Comparison of ENCODE assay signal across 20 mouse cellular contexts in genomic region chr2:24781253-24781652, GRCm38 (mm10). TPM values are rescaled to one million over a fixed set of nuclear protein-coding genes. Genes with fewer than 3 reads are reported as not detected.
DNase-seq lines count a peak whose midpoint lies in the region; ATAC-seq and TF ChIP-seq lines count a peak whose summit lies in the region.
"Had no signal": no experiment of that assay in that cellular context is flagged by ENCODE, and none has a peak within 500 bp of the region (broad histone marks: within the 10 kb centered on the region; RNA-seq: fewer than 3 reads in every experiment).

No protein-coding gene starts in this region.

- no peak for DNase-seq in forebrain, postnatal 0 days
- DNase-seq in forebrain, embryonic 14.5 days (ENCODE audit: low spot score) = no peak
- DNase-seq in liver, postnatal 0 days = no peak
- no peak for DNase-seq in liver, embryonic 11.5 days (ENCODE audit: low spot score)
- DNase-seq in ZHBTc4 (ENCODE audit: low read depth, low spot score) = peak; percentile 67
- DNase-seq in adrenal gland, postnatal 14 days = no peak
- DNase-seq: cerebellum, adult 9-10 months; layer of hippocampus, postnatal 36 days; thymus, adult 18-20 months had no signal

- H3K4me1 ChIP-seq in forebrain, postnatal 0 days (ENCODE audit: insufficient read depth) = no peaks in the 10 kb centered on the region
- no peaks in the 10 kb centered on the region for H3K4me1 ChIP-seq in forebrain, embryonic 14.5 days (ENCODE audit: control insufficient read depth, insufficient read depth, low read length)
- H3K4me1 ChIP-seq in liver, postnatal 0 days (ENCODE audit: insufficient read depth) = no peaks in the 10 kb centered on the region
- H3K4me1 ChIP-seq in liver, embryonic 11.5 days (replicated peaks; ENCODE audit: control insufficient read depth, insufficient read depth, low read length) = no peaks in the 10 kb centered on the region
- H3K4me1 ChIP-seq in E14TG2a.4 (replicated peaks; ENCODE audit: low read depth, low read length) = peaks cover 14% of the 10 kb centered on the region
- H3K4me1 ChIP-seq: embryonic facial prominence, embryonic 12.5 days; forebrain, embryonic 13.5 days; heart, embryonic 10.5 days; kidney, embryonic 15.5 days; limb, embryonic 15.5 days; lung, embryonic 15.5 days had no signal

- no peak for TF ChIP-seq EP300 in liver, postnatal 0 days (IDR thresholded peaks at IDR 0.05; ENCODE audit: low read depth)

- no peaks in the 10 kb centered on the region for H3K36me3 ChIP-seq in forebrain, postnatal 0 days (ENCODE audit: insufficient read depth)
- H3K36me3 ChIP-seq in forebrain, embryonic 14.5 days (ENCODE audit: control insufficient read depth, insufficient read depth, low read length) = no peaks in the 10 kb centered on the region
- no peaks in the 10 kb centered on the region for H3K36me3 ChIP-seq in liver, postnatal 0 days (replicated peaks; ENCODE audit: insufficient read depth, low read length)
- no peaks in the 10 kb centered on the region for H3K36me3 ChIP-seq in liver, embryonic 11.5 days (ENCODE audit: control insufficient read depth, insufficient read depth, low read length)
- H3K36me3 ChIP-seq in E14TG2a.4 (ENCODE audit: insufficient read depth, low read length) = no peaks in the 10 kb centered on the region
- H3K36me3 ChIP-seq: embryonic facial prominence, embryonic 12.5 days; heart, embryonic 10.5 days; kidney, embryonic 15.5 days; limb, embryonic 15.5 days; lung, embryonic 15.5 days; midbrain, embryonic 12.5 days had no signal

- peak; percentile 24 for TF ChIP-seq CTCF in forebrain, postnatal 0 days (IDR thresholded peaks at IDR 0.05; ENCODE audit: low read depth)
- peak; percentile 34; the same call in 1 of the 2 replicates for TF ChIP-seq CTCF in liver, postnatal 0 days (IDR thresholded peaks at IDR 0.05; ENCODE audit: low read depth)
- TF ChIP-seq CTCF in E14TG2a.4 (conservative IDR thresholded peaks at IDR 0.05; ENCODE audit: low read length) = peak; percentile 70

- H3K27me3 ChIP-seq in forebrain, postnatal 0 days (ENCODE audit: insufficient read depth, low read length) = no peaks in the 10 kb centered on the region
- no peaks in the 10 kb centered on the region for H3K27me3 ChIP-seq in forebrain, embryonic 14.5 days (replicated peaks; ENCODE audit: control insufficient read depth, insufficient read depth, low read length)
- H3K27me3 ChIP-seq in liver, postnatal 0 days (ENCODE audit: insufficient read depth, low read length) = no peaks in the 10 kb centered on the region
- no peaks in the 10 kb centered on the region for H3K27me3 ChIP-seq in liver, embryonic 11.5 days (replicated peaks; ENCODE audit: control insufficient read depth, insufficient read depth, low read length)
- H3K27me3 ChIP-seq in E14TG2a.4 (ENCODE audit: insufficient read depth, low read length) = no peaks in the 10 kb centered on the region; the same call in 1 of the 2 replicates
- H3K27me3 ChIP-seq: embryonic facial prominence, embryonic 12.5 days; forebrain, embryonic 13.5 days; kidney, embryonic 15.5 days; limb, embryonic 15.5 days; lung, embryonic 15.5 days; midbrain, embryonic 12.5 days had no signal

- H3K27ac ChIP-seq in forebrain, postnatal 0 days (ENCODE audit: low read depth, low read length) = no peak overlapping the region
- H3K27ac ChIP-seq in forebrain, embryonic 14.5 days (ENCODE audit: low read depth, low read length) = no peak overlapping the region
- H3K27ac ChIP-seq in liver, postnatal 0 days (ENCODE audit: low read depth) = no peak overlapping the region
- no peak overlapping the region for H3K27ac ChIP-seq in liver, embryonic 11.5 days (ENCODE audit: low read depth, low read length)
- H3K27ac ChIP-seq: embryonic facial prominence, embryonic 12.5 days; forebrain, embryonic 13.5 days; heart, embryonic 10.5 days; kidney, embryonic 15.5 days; limb, embryonic 15.5 days; lung, embryonic 15.5 days; midbrain, embryonic 12.5 days had no signal

- no peaks in the 10 kb centered on the region for H3K9me3 ChIP-seq in forebrain, postnatal 0 days (ENCODE audit: low read length)
- H3K9me3 ChIP-seq in forebrain, embryonic 14.5 days (replicated peaks; ENCODE audit: control insufficient read depth, low read length) = no peaks in the 10 kb centered on the region
- H3K9me3 ChIP-seq in liver, postnatal 0 days (ENCODE audit: low read length) = peaks cover 3% of the 10 kb centered on the region; the same call in 1 of the 2 replicates
- H3K9me3 ChIP-seq in liver, embryonic 11.5 days (ENCODE audit: control insufficient read depth, low read length) = no peaks in the 10 kb centered on the region
- H3K9me3 ChIP-seq in E14TG2a.4 (ENCODE audit: low read length) = peaks cover 12% of the 10 kb centered on the region
- H3K9me3 ChIP-seq: embryonic facial prominence, embryonic 12.5 days; forebrain, embryonic 13.5 days; heart, embryonic 10.5 days; kidney, embryonic 15.5 days; limb, embryonic 15.5 days; lung, embryonic 15.5 days; midbrain, embryonic 12.5 days had no signal

- no peak for ATAC-seq in forebrain, postnatal 0 days
- ATAC-seq in forebrain, embryonic 14.5 days = no peak
- ATAC-seq in liver, postnatal 0 days = no peak
- ATAC-seq in liver, embryonic 11.5 days (replicated peaks; ENCODE audit: low FRiP score) = no peak
- no peak for ATAC-seq in megakaryocyte progenitor cell, adult 5-6 weeks (replicated peaks; ENCODE audit: poor library complexity)
- ATAC-seq: forebrain, embryonic 13.5 days had no signal

- H3K4me3 ChIP-seq in forebrain, postnatal 0 days (ENCODE audit: low read depth, low read length) = no peak overlapping the region
- H3K4me3 ChIP-seq in forebrain, embryonic 14.5 days (ENCODE audit: low read depth, low read length) = no peak overlapping the region
- H3K4me3 ChIP-seq in liver, postnatal 0 days (ENCODE audit: low read depth, low read length) = no peak overlapping the region
- no peak overlapping the region for H3K4me3 ChIP-seq in liver, embryonic 11.5 days (ENCODE audit: low read depth, low read length)
- no peak overlapping the region for H3K4me3 ChIP-seq in E14TG2a.4 (replicated peaks; ENCODE audit: low read length)
- H3K4me3 ChIP-seq: embryonic facial prominence, embryonic 12.5 days; erythroblast, embryonic 14.5 days; forebrain, embryonic 13.5 days; heart, embryonic 10.5 days; kidney, embryonic 15.5 days; limb, embryonic 15.5 days; lung, embryonic 15.5 days; midbrain, embryonic 12.5 days had no signal

- no peak overlapping the region for H3K4me2 ChIP-seq in forebrain, postnatal 0 days (ENCODE audit: low read depth)
- H3K4me2 ChIP-seq in forebrain, embryonic 14.5 days (ENCODE audit: low read length) = no peak overlapping the region
- no peak overlapping the region for H3K4me2 ChIP-seq in liver, postnatal 0 days (ENCODE audit: low read depth, low read length)
- no peak overlapping the region for H3K4me2 ChIP-seq in liver, embryonic 11.5 days
- H3K4me2 ChIP-seq: embryonic facial prominence, embryonic 12.5 days; forebrain, embryonic 13.5 days; kidney, embryonic 15.5 days; limb, embryonic 15.5 days; lung, embryonic 15.5 days; midbrain, embryonic 12.5 days had no signal

- H3K9ac ChIP-seq in forebrain, postnatal 0 days = no peak overlapping the region
- H3K9ac ChIP-seq in forebrain, embryonic 14.5 days (ENCODE audit: low read length) = no peak overlapping the region
- H3K9ac ChIP-seq in liver, postnatal 0 days (replicated peaks) = no peak overlapping the region
- no peak overlapping the region for H3K9ac ChIP-seq in liver, embryonic 11.5 days (ENCODE audit: low read depth, low read length)
- H3K9ac ChIP-seq: embryonic facial prominence, embryonic 12.5 days; forebrain, embryonic 13.5 days; kidney, embryonic 15.5 days; limb, embryonic 15.5 days; lung, embryonic 15.5 days; midbrain, embryonic 12.5 days had no signal

- 45% methylated on average over 4 of the region's 4 CpGs for WGBS in forebrain, postnatal 0 days
- WGBS in forebrain, embryonic 14.5 days = 49% methylated on average over 4 of the region's 4 CpGs
- whole genome bisulfite sequencing in liver, postnatal 0 days (ENCODE audit: insufficient replicate concordance) = 49% methylated on average over 4 of the region's 4 CpGs
- WGBS in liver, embryonic 11.5 days = 47% methylated on average over 4 of the region's 4 CpGs

RNA-seq across cellular contexts. Expression of gene Cacna1b, which starts 18.3 kb away (rescaled TPM):
- 40.4 and 41.7 TPM in 2 replicates for total RNA-seq in forebrain, postnatal 0 days (2014; rRNA removed)
- 4.1 and 7.9 TPM in 2 replicates for polyA plus RNA-seq in forebrain, postnatal 0 days (2015; fragmentation: Nextera tagmentation; extraction: Ambion mirVana)
- polyA plus RNA-seq in forebrain, embryonic 14.5 days (2014; fragmentation: Nextera tagmentation; extraction: Ambion mirVana) = 3.6 and 5.5 TPM in 2 replicates
- polyA plus RNA-seq in liver, postnatal 0 days (2015; fragmentation: Nextera tagmentation; extraction: Ambion mirVana) = 0.25 and 0.34 TPM in 2 replicates
- 0.23 and 0.26 TPM in 2 replicates for polyA plus RNA-seq in liver, embryonic 11.5 days (2014; fragmentation: Nextera tagmentation; extraction: Ambion mirVana)
- total RNA-seq in adrenal gland, postnatal 14 days (2021) = 2.9 and 3.0 TPM in 2 replicates
- 0.10 and 0.68 TPM in 2 replicates for total RNA-seq in megakaryocyte progenitor cell, adult 5-6 weeks (2015)
- 0.08 and 0.20 TPM in 2 replicates for total RNA-seq in megakaryocyte progenitor cell, adult 5-6 weeks (2017)
- polyA plus RNA-seq: heart, postnatal 0 days had no signal
